Mouse (Mus musculus): ENCODE data around the gene Efs. TPM values are rescaled to one million over a fixed set of nuclear protein-coding genes. Genes with fewer than 3 reads are reported as not detected.
"Not testable (repeated sequence)": the region's sequence is repeated elsewhere in the genome, so short reads cannot be mapped to it uniquely, and the experiment has no call there.

Efs gene
- polyA plus RNA-seq (2011; ENCODE audit: insufficient read depth, insufficient read length, low read depth, missing spikeins): 48.3 and 55.8 TPM in 2 replicates

GRCm38 (mm10) chr14:54925349-54926342 is at the start of gene Efs:
Gene Efs (minus strand): TSS chr14:54926126.
- H3K9ac ChIP-seq (ENCODE audit: low read depth, poor library complexity, severe bottlenecking): peak within 1 kb of the TSS; percentile 89
- TF ChIP-seq CTCF (IDR thresholded peaks at IDR 0.05; ENCODE audit: low read depth, low read length) (no peak), EP300 (IDR thresholded peaks at IDR 0.05; ENCODE audit: insufficient read depth, low read depth, low read length) (no peak)
- H3K27me3 ChIP-seq (ENCODE audit: control insufficient read depth, insufficient read depth, low read length, poor library complexity, severe bottlenecking): no peaks in the 10 kb centered on the region
- peak within 1 kb of the TSS; percentile 69 for H3K4me3 ChIP-seq (ENCODE audit: low read depth, low read length)
- no peaks in the 10 kb centered on the region for H3K36me3 ChIP-seq (ENCODE audit: control insufficient read depth, insufficient read depth, low read length, poor library complexity, severe bottlenecking)
- H3K4me1 ChIP-seq (ENCODE audit: control insufficient read depth, insufficient read depth, low read length): peaks cover 13% of the 10 kb centered on the region
- peak within 1 kb of the TSS; percentile 86 for H3K27ac ChIP-seq (ENCODE audit: insufficient read depth, low read length)
- H3K9me3 ChIP-seq (replicated peaks; ENCODE audit: control insufficient read depth, insufficient read depth, low read length, poor library complexity, severe bottlenecking): no peaks in the 10 kb centered on the region; the same call in 1 of the 2 replicates

- Histone ChIP-seq H3K4me1 (ENCODE audit: control insufficient read depth, insufficient read depth, low read length) (no peaks in the 10 kb centered on the region), H3K27ac (ENCODE audit: insufficient read depth, low read length) (no peak overlapping the region)
Measured at GRCm38 (mm10) chr14:54974068-54974791, 48.3 kb upstream of the Efs start.

GRCm38 (mm10) chr14:54972786-54973185 is 46.9 kb upstream of the Efs start:
- H3K4me3 ChIP-seq (ENCODE audit: low read depth, low read length); H3K4me1 ChIP-seq (ENCODE audit: control insufficient read depth, insufficient read depth, low read length); H3K27me3 ChIP-seq (ENCODE audit: control insufficient read depth, insufficient read depth, low read length, poor library complexity, severe bottlenecking); H3K36me3 ChIP-seq (ENCODE audit: control insufficient read depth, insufficient read depth, low read length, poor library complexity, severe bottlenecking); H3K9ac ChIP-seq (ENCODE audit: low read depth, poor library complexity, severe bottlenecking); H3K9me3 ChIP-seq (replicated peaks; ENCODE audit: control insufficient read depth, insufficient read depth, low read length, poor library complexity, severe bottlenecking); H3K27ac ChIP-seq (ENCODE audit: insufficient read depth, low read length): not testable (repeated sequence)

More at GRCm38 (mm10) chr14:54974068-54974791, 48.3 kb upstream of the Efs start:
- Histone ChIP-seq H3K27me3 (ENCODE audit: control insufficient read depth, insufficient read depth, low read length, poor library complexity, severe bottlenecking) (no peaks in the 10 kb centered on the region), H3K9ac (ENCODE audit: low read depth, poor library complexity, severe bottlenecking) (no peak overlapping the region), H3K4me3 (ENCODE audit: low read depth, low read length) (no peak overlapping the region), H3K9me3 (replicated peaks; ENCODE audit: control insufficient read depth, insufficient read depth, low read length, poor library complexity, severe bottlenecking) (no peaks in the 10 kb centered on the region), H3K36me3 (ENCODE audit: control insufficient read depth, insufficient read depth, low read length, poor library complexity, severe bottlenecking) (no peaks in the 10 kb centered on the region)
- TF ChIP-seq CTCF (IDR thresholded peaks at IDR 0.05; ENCODE audit: low read depth, low read length) (no peak), EP300 (IDR thresholded peaks at IDR 0.05; ENCODE audit: insufficient read depth, low read depth, low read length) (no peak), POLR2A (IDR thresholded peaks at IDR 0.05; ENCODE audit: insufficient read depth, low read length) (no peak)

DNA sequence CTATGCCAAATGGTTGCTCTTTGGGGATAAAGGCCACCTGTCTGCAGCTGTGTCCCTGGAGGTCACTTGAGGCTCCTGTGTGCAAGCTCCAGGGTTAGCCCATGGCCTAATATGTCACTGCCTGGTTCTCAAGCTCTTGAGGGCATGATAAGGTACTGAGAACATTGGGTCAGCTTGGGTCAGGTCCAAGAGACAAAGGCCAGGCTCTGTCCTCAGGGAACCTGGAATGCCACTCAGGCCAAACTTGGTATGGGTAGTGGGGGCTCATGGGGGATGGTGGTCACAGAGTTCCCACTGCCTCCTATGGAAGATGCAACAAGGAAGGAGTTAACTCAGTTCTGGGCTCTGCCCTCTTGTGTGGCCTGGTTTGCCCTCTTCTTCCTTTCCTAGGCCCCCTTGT is 42.4 kb upstream of the Efs start:
- Histone ChIP-seq H3K4me1 (ENCODE audit: control insufficient read depth, insufficient read depth, low read length) (no peaks in the 10 kb centered on the region), H3K27me3 (ENCODE audit: control insufficient read depth, insufficient read depth, low read length, poor library complexity, severe bottlenecking) (no peaks in the 10 kb centered on the region)
- TF ChIP-seq CTCF (IDR thresholded peaks at IDR 0.05; ENCODE audit: low read depth, low read length) (no peak), POLR2A (IDR thresholded peaks at IDR 0.05; ENCODE audit: insufficient read depth, low read length) (no peak), EP300 (IDR thresholded peaks at IDR 0.05; ENCODE audit: insufficient read depth, low read depth, low read length) (no peak)

GRCm38 (mm10) chr14:54967874-54968273 is 41.9 kb upstream of the Efs start:
- H3K36me3 ChIP-seq (ENCODE audit: control insufficient read depth, insufficient read depth, low read length, poor library complexity, severe bottlenecking): no peaks in the 10 kb centered on the region
- no peaks in the 10 kb centered on the region for H3K4me1 ChIP-seq (ENCODE audit: control insufficient read depth, insufficient read depth, low read length)
- TF ChIP-seq EP300 (IDR thresholded peaks at IDR 0.05; ENCODE audit: insufficient read depth, low read depth, low read length) (no peak), POLR2A (IDR thresholded peaks at IDR 0.05; ENCODE audit: insufficient read depth, low read length) (no peak), CTCF (IDR thresholded peaks at IDR 0.05; ENCODE audit: low read depth, low read length) (no peak)
- no peaks in the 10 kb centered on the region for H3K27me3 ChIP-seq (ENCODE audit: control insufficient read depth, insufficient read depth, low read length, poor library complexity, severe bottlenecking)
- no peak overlapping the region for H3K4me3 ChIP-seq (ENCODE audit: low read depth, low read length)
- H3K27ac ChIP-seq (ENCODE audit: insufficient read depth, low read length): no peak overlapping the region
- H3K9ac ChIP-seq (ENCODE audit: low read depth, poor library complexity, severe bottlenecking): no peak overlapping the region
- no peaks in the 10 kb centered on the region for H3K9me3 ChIP-seq (replicated peaks; ENCODE audit: control insufficient read depth, insufficient read depth, low read length, poor library complexity, severe bottlenecking)

More for the DNA sequence above, 42.4 kb upstream of the Efs start:
- Histone ChIP-seq H3K27ac (ENCODE audit: insufficient read depth, low read length) (no peak overlapping the region), H3K4me3 (ENCODE audit: low read depth, low read length) (no peak overlapping the region), H3K36me3 (ENCODE audit: control insufficient read depth, insufficient read depth, low read length, poor library complexity, severe bottlenecking) (no peaks in the 10 kb centered on the region), H3K9ac (ENCODE audit: low read depth, poor library complexity, severe bottlenecking) (no peak overlapping the region), H3K9me3 (replicated peaks; ENCODE audit: control insufficient read depth, insufficient read depth, low read length, poor library complexity, severe bottlenecking) (no peaks in the 10 kb centered on the region)
